Mouse (Mus musculus) liver, postnatal 0 days (tissue): ENCODE measurements around the gene Aadacl4.

Experiments used
- CTCF ChIP-seq: sonication (generic); IDR thresholded peaks from 2 replicates; pipeline ENCODE4 v1.5.1; 2016; ENCODE audit warnings: antibody characterized with exemption, low read depth
- EP300 ChIP-seq: IDR thresholded peaks from 2 replicates; pipeline ENCODE4 v1.6.1; 2016; ENCODE audit warnings: antibody characterized with exemption, low read depth, mild to moderate bottlenecking

GRCm38 (mm10) chr4:144592790-144593189, 20.7 kb upstream of the Aadacl4 start:
- no peak for TF ChIP-seq CTCF
- no peak for TF ChIP-seq EP300
